Mouse (Mus musculus) midbrain, embryonic 14.5 days (tissue): ENCODE data around the gene Olfr617. TPM values are rescaled to one million over a fixed set of nuclear protein-coding genes. Genes with fewer than 3 reads are reported as not detected.

ENCODE experiments used
- microRNA-seq: library from miRNA; unstranded; fragments of <30 nt; microRNA quantifications from one replicate; pipeline ENCODE4, GENCODE M21; 2016
- polyA plus RNA-seq: library from polyadenylated mRNA; unstranded; fragments of >200 nt; fragmentation: Nextera tagmentation; extraction: Ambion mirVana; gene quantifications from 2 replicates; pipeline ENCODE4 v1.2.1, GENCODE M21; 2014

The Olfr617 gene
- polyA plus RNA-seq, 1 experiment from 2014 or later = not detected

Small RNA genes lying within 50 kb of the gene (microRNA-seq; reads per million reads assigned to microRNA genes)
- gene Gm26506 = not detected

Other genes starting within 250 kb of the Olfr617 start
- gene Olfr598, start 249.5 kb upstream of the Olfr617 start, polyA plus RNA-seq = not detected in 2 replicates
- not detected in 2 replicates for gene Olfr599, start 237.1 kb upstream of the Olfr617 start, polyA plus RNA-seq
- not detected in 2 replicates for gene Olfr600, start 223.4 kb upstream of the Olfr617 start, polyA plus RNA-seq
- not detected in 2 replicates for gene Olfr601, start 210.4 kb upstream of the Olfr617 start, polyA plus RNA-seq
- gene Olfr603, start 186.9 kb upstream of the Olfr617 start, polyA plus RNA-seq = not detected in 2 replicates
- gene Usp17lc, start 158.0 kb upstream of the Olfr617 start, polyA plus RNA-seq = not detected in 2 replicates
- gene Olfr605, start 127.6 kb upstream of the Olfr617 start, polyA plus RNA-seq = not detected in 2 replicates
- gene Olfr606, start 124.0 kb upstream of the Olfr617 start, polyA plus RNA-seq = not detected in 2 replicates
- not detected in 2 replicates for gene Olfr607, start 108.9 kb upstream of the Olfr617 start, polyA plus RNA-seq
- not detected in 2 replicates for gene Olfr608, start 103.2 kb upstream of the Olfr617 start, polyA plus RNA-seq
- gene Olfr609, start 75.0 kb upstream of the Olfr617 start, polyA plus RNA-seq = not detected in 2 replicates
- not detected in 2 replicates for gene Olfr610, start 60.9 kb upstream of the Olfr617 start, polyA plus RNA-seq
- gene Olfr611, start 52.2 kb upstream of the Olfr617 start, polyA plus RNA-seq = not detected in 2 replicates
- not detected in 2 replicates for gene Olfr612, start 30.3 kb upstream of the Olfr617 start, polyA plus RNA-seq
- not detected in 2 replicates for gene Olfr613, start 25.0 kb upstream of the Olfr617 start, polyA plus RNA-seq
- not detected in 2 replicates for gene Olfr615, start 17.0 kb upstream of the Olfr617 start, polyA plus RNA-seq
- gene Olfr616, start 3.9 kb upstream of the Olfr617 start, polyA plus RNA-seq = not detected in 2 replicates
- 0.08 and 0.23 TPM in 2 replicates for gene Olfr618, start 17.0 kb downstream of the Olfr617 start, polyA plus RNA-seq
- gene Olfr619, start 27.5 kb downstream of the Olfr617 start, polyA plus RNA-seq = not detected in 2 replicates
- gene Olfr620, start 39.5 kb downstream of the Olfr617 start, polyA plus RNA-seq = not detected in 2 replicates
- not detected in 2 replicates for gene Olfr622, start 69.6 kb downstream of the Olfr617 start, polyA plus RNA-seq
- not detected in 2 replicates for gene Olfr623, start 90.6 kb downstream of the Olfr617 start, polyA plus RNA-seq
- not detected in 2 replicates for gene Olfr624, start 98.1 kb downstream of the Olfr617 start, polyA plus RNA-seq
- not detected in 2 replicates for gene Olfr625-ps1, start 109.7 kb downstream of the Olfr617 start, polyA plus RNA-seq
- not detected in 2 replicates for gene Olfr243, start 141.6 kb downstream of the Olfr617 start, polyA plus RNA-seq
- gene Olfr628, start 157.3 kb downstream of the Olfr617 start, polyA plus RNA-seq = not detected in 2 replicates
- not detected in 2 replicates for gene Olfr629, start 171.9 kb downstream of the Olfr617 start, polyA plus RNA-seq
- gene Olfr630, start 184.3 kb downstream of the Olfr617 start, polyA plus RNA-seq = not detected in 2 replicates
- not detected in 2 replicates for gene Olfr69, start 198.5 kb downstream of the Olfr617 start, polyA plus RNA-seq
- not detected in 2 replicates for gene Olfr68, start 206.6 kb downstream of the Olfr617 start, polyA plus RNA-seq
- not detected in 2 replicates for gene Olfr67, start 218.8 kb downstream of the Olfr617 start, polyA plus RNA-seq
- gene Hbb-bt, start 240.9 kb downstream of the Olfr617 start, polyA plus RNA-seq = 856 and 1,369 TPM in 2 replicates